Mouse (Mus musculus) megakaryocyte, embryonic 14.5 days (primary cell): ENCODE measurements at regions not wholly inside any gene's neighbourhood (a gene's known extent, or its start where the extent isn't known, plus 50 kb on each side); places are given as distances from the start of the nearest gene placed in this dataset.

Experiments
- H3K27me3 ChIP-seq: replicated peaks from 2 replicates; pipeline ENCODE3; 2012; ENCODE audit warnings: inconsistent platforms
- H3K36me3 ChIP-seq: replicated peaks from 2 replicates; pipeline ENCODE3; 2012; ENCODE audit warnings: low read length, inconsistent platforms, mixed read lengths
- H3K4me1 ChIP-seq: 2 replicates; pipeline ENCODE4 v1.6.1; 2012; ENCODE audit warnings: inconsistent platforms
- H3K4me3 ChIP-seq: replicated peaks from 2 replicates; pipeline ENCODE3; 2012; ENCODE audit warnings: moderate library complexity, mild to moderate bottlenecking, inconsistent platforms
- H3K9me3 ChIP-seq: 2 replicates; pipeline ENCODE4 v1.6.1; 2012; ENCODE audit warnings: inconsistent platforms
- FLI1 ChIP-seq: IDR thresholded peaks from 2 replicates; pipeline ENCODE4 v1.6.1; 2012; ENCODE audit warnings: low read length, inconsistent platforms, mixed read lengths
- GATA1 ChIP-seq: IDR thresholded peaks from 3 replicates; pipeline ENCODE4 v1.6.1; 2012; ENCODE audit warnings: mixed read lengths, low read length, inconsistent platforms, borderline replicate concordance

- TF ChIP-seq GATA1 (no peak), FLI1 (no peak)
- no peaks in the 10 kb centered on the region for H3K4me1 ChIP-seq
- no peaks in the 10 kb centered on the region for H3K27me3 ChIP-seq
- no peaks in the 10 kb centered on the region for H3K36me3 ChIP-seq
- H3K9me3 ChIP-seq: peaks cover 4% of the 10 kb centered on the region; the same call in 1 of the 2 replicates
- H3K4me3 ChIP-seq: no peak overlapping the region
Observed at GRCm38 (mm10) chr8:64488057-64488456, 204.8 kb downstream of the Cpe start.

- no peak for TF ChIP-seq FLI1
- TF ChIP-seq GATA1: no peak
- Histone ChIP-seq H3K27me3 (no peaks in the 10 kb centered on the region), H3K4me1 (no peaks in the 10 kb centered on the region), H3K36me3 (no peaks in the 10 kb centered on the region), H3K4me3 (no peak overlapping the region), H3K9me3 (0 out of 2 replicates have a peak, but pooled peaks cover 7% of the 10 kb centered on the region)
Observed at GRCm38 (mm10) chr8:64473276-64473675, 219.6 kb downstream of the Cpe start.

GRCm38 (mm10) chr8:64472801-64473270 is 220.0 kb downstream of the Cpe start:
- no peaks in the 10 kb centered on the region for H3K36me3 ChIP-seq
- H3K9me3 ChIP-seq: 0 out of 2 replicates have a peak, but pooled peaks cover 7% of the 10 kb centered on the region
- H3K4me1 ChIP-seq: no peaks in the 10 kb centered on the region
- TF ChIP-seq GATA1: no peak
- no peak for TF ChIP-seq FLI1
- H3K27me3 ChIP-seq: no peaks in the 10 kb centered on the region
- H3K4me3 ChIP-seq: no peak overlapping the region

- H3K27me3 ChIP-seq: no peaks in the 10 kb centered on the region
Observed at GRCm38 (mm10) chr8:64461136-64461535, 231.7 kb downstream of the Cpe start.

GRCm38 (mm10) chr8:64456970-64457369 is 235.9 kb downstream of the Cpe start:
- Histone ChIP-seq H3K9me3 (peaks cover 7% of the 10 kb centered on the region; the same call in 1 of the 2 replicates), H3K4me1 (no peaks in the 10 kb centered on the region), H3K36me3 (no peaks in the 10 kb centered on the region), H3K4me3 (no peak overlapping the region), H3K27me3 (no peaks in the 10 kb centered on the region)
- TF ChIP-seq GATA1: no peak
- no peak for TF ChIP-seq FLI1

More at GRCm38 (mm10) chr8:64461136-64461535, 231.7 kb downstream of the Cpe start:
- TF ChIP-seq GATA1 (no peak), FLI1 (no peak)
- no peak overlapping the region for H3K4me3 ChIP-seq
- H3K9me3 ChIP-seq: peaks cover 3% of the 10 kb centered on the region; the same call in 1 of the 2 replicates
- no peaks in the 10 kb centered on the region for H3K36me3 ChIP-seq
- no peaks in the 10 kb centered on the region for H3K4me1 ChIP-seq

- H3K9me3 ChIP-seq: peaks cover 4% of the 10 kb centered on the region; the same call in 1 of the 2 replicates
- no peak for TF ChIP-seq GATA1
- TF ChIP-seq FLI1: no peak
- H3K4me3 ChIP-seq: no peak overlapping the region
- no peaks in the 10 kb centered on the region for H3K4me1 ChIP-seq
- H3K36me3 ChIP-seq: no peaks in the 10 kb centered on the region
- H3K27me3 ChIP-seq: no peaks in the 10 kb centered on the region
Observed at GRCm38 (mm10) chr8:64454736-64455135, 238.1 kb downstream of the Cpe start.

- TF ChIP-seq FLI1 (no peak), GATA1 (no peak)
- Histone ChIP-seq H3K4me1 (no peaks in the 10 kb centered on the region), H3K36me3 (no peaks in the 10 kb centered on the region), H3K4me3 (no peak overlapping the region), H3K9me3 (peaks cover 10% of the 10 kb centered on the region; the same call in 1 of the 2 replicates), H3K27me3 (no peaks in the 10 kb centered on the region)
Observed at GRCm38 (mm10) chr8:64445366-64445765, 239.3 kb upstream of the Tll1 start.

- H3K4me3 ChIP-seq: no peak overlapping the region
- TF ChIP-seq GATA1 (no peak), FLI1 (no peak)
- no peaks in the 10 kb centered on the region for H3K36me3 ChIP-seq
- H3K9me3 ChIP-seq: peaks cover 12% of the 10 kb centered on the region
- H3K27me3 ChIP-seq: no peaks in the 10 kb centered on the region
- H3K4me1 ChIP-seq: no peaks in the 10 kb centered on the region
Observed at GRCm38 (mm10) chr8:64444429-64444828, 238.4 kb upstream of the Tll1 start.

- Histone ChIP-seq H3K4me3 (no peak overlapping the region), H3K27me3 (no peaks in the 10 kb centered on the region), H3K4me1 (no peaks in the 10 kb centered on the region), H3K9me3 (peaks cover 10% of the 10 kb centered on the region), H3K36me3 (no peaks in the 10 kb centered on the region)
- TF ChIP-seq GATA1 (no peak), FLI1 (no peak)
Observed at GRCm38 (mm10) chr8:64438489-64438888, 232.4 kb upstream of the Tll1 start.

GRCm38 (mm10) chr8:64434648-64435047 is 228.6 kb upstream of the Tll1 start:
- H3K36me3 ChIP-seq: no peaks in the 10 kb centered on the region
- H3K4me3 ChIP-seq: no peak overlapping the region
- no peaks in the 10 kb centered on the region for H3K4me1 ChIP-seq
- no peaks in the 10 kb centered on the region for H3K27me3 ChIP-seq
- TF ChIP-seq GATA1: no peak
- no peak for TF ChIP-seq FLI1
- H3K9me3 ChIP-seq: peaks cover 14% of the 10 kb centered on the region

GRCm38 (mm10) chr8:64422850-64423214 is 216.8 kb upstream of the Tll1 start:
- no peak for TF ChIP-seq GATA1
- no peak for TF ChIP-seq FLI1
- peaks cover 9% of the 10 kb centered on the region for H3K9me3 ChIP-seq
- no peaks in the 10 kb centered on the region for H3K27me3 ChIP-seq
- no peaks in the 10 kb centered on the region for H3K36me3 ChIP-seq
- H3K4me3 ChIP-seq: no peak overlapping the region
- no peaks in the 10 kb centered on the region for H3K4me1 ChIP-seq
